Mouse (Mus musculus) macrophage (primary cell): ENCODE results near the gene Xlr5a. TPM values are rescaled to one million over a fixed set of nuclear protein-coding genes. Genes with fewer than 3 reads are reported as not detected.

Experiments
- H3K27ac ChIP-seq: fragments of 350-480 bp; formaldehyde crosslinking; 2 replicates; pipeline ENCODE4 v1.9.0; 2021
- H3K36me3 ChIP-seq: fragments of 350-480 bp; formaldehyde crosslinking; 2 replicates; pipeline ENCODE4 v1.9.0; 2021; ENCODE audit errors: inconsistent target
- H3K4me3 ChIP-seq: fragments of 350-480 bp; formaldehyde crosslinking; 2 replicates; pipeline ENCODE4 v1.9.0; 2021; ENCODE audit errors: inconsistent target
- H3K79me2 ChIP-seq: fragments of 350-480 bp; formaldehyde crosslinking; 2 replicates; pipeline ENCODE4 v1.9.0; 2021; ENCODE audit errors: inconsistent target
- WGBS: methylation state at CpG from one replicate; pipeline ENCODE4 v1.1.7; 2026; ENCODE audit warnings: inconsistent platforms; ENCODE audit not compliant: missing documents; 5-methylcytosine and 5-hydroxymethylcytosine counted together
- polyA plus RNA-seq: library from polyadenylated mRNA; stranded (reverse); fragments of 250-400 nt; gene quantifications from 3 replicates; pipeline ENCODE4 v1.2.4, GENCODE M21; 2018; ENCODE audit warnings: inconsistent platforms

Gene Xlr5a
- polyA plus RNA-seq, 1 experiment from 2014 or later, result not detected

DNA sequence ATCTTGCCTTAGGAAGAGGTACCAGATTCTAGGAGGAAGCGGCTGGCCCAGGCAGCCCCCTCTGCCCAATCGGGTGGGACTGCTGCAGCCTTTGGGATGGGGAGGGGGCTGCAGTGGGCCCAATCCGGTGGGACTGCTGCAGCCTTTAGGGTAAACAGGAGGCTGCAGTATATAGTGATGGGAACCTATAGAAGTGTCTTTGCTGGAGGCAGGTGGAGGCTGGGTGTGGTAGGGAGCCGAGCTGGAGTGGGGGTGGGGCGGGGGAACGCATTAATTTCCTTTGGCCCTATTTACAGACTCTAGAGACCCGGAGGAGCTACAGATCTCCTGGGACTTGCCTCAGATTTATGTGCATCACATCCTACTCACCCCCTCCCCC is 228.4 kb downstream of the Xlr5a start, which contains the start of gene Pnma3:
TSS of gene Pnma3 (plus strand) at position 373 of the 379 bp plus-strand sequence.
- no peaks in the 10 kb centered on the region for H3K79me2 ChIP-seq
- no peak within 1 kb of the TSS for H3K4me3 ChIP-seq
- H3K36me3 ChIP-seq, result no peaks in the 10 kb centered on the region
- WGBS, result 19% methylated on average over 7 of the region's 7 CpGs
- H3K27ac ChIP-seq, result no peak within 1 kb of the TSS

DNA sequence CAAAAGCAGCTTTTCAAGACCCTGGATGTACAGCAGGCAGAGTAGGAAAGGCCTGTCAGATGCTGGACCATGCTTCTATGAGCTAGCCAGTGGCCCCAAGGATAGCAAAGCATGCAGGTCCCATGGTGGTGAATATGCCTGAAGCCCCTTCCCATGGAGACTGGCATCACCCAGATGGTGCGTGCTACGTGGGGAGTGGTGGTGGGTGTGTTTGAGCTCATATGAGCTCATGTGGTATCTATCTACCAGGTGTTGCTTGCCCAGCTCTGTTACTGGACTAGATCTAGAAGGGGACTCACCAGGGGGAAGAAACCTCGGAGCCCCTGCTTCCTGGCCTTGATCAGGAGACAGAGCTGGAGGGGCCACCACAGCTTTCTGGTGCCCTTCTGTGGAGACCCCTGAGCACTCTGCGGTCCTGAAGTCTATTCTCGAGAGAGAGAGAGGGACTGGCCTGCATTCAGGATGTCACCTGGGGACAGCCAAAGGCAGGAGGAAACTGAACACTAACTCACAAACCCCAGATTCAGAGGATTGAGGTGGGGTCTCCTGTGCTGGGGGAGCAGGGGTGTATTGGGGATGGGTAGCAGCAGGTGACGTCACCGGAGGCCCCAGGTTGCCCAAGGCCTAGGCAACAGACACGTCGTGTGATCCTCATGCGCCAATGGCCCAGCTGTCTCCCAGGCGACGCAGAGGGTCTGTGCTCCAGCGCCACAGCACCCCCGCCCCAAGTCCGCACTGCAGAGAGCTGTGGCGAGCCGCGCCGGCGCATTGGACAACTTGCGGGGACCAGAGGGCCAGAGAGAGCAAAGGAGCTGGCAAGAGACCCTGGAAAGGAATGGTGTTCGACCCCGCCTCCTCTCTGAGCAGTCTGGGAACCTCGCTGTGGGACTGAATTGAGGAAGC is 229.0 kb downstream of the Xlr5a start:
- no peaks in the 10 kb centered on the region for H3K79me2 ChIP-seq
- 74% methylated on average over 11 of the region's 24 CpGs for WGBS
- H3K36me3 ChIP-seq, result no peaks in the 10 kb centered on the region
- H3K27ac ChIP-seq, result no peak overlapping the region
- H3K4me3 ChIP-seq, result no peak overlapping the region

DNA sequence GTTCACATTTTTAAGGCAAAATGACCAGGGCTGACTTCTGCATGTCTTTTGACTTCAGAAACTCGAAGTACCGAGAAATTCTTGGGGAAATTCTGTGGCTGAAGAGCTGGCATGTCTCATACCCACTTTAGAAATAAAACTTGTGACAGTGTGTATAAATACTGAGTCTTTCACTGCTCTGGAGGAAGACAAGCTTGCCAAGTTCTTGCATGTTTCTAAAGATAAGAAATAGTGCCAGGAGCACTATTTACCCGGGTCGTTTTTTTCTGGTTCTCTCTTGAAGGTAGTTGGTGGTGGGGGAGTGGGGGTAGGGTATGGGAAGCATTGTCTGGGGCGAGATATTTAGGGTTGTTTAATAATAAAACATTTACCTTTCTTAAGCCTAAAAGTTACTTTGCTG is 230.5 kb downstream of the Xlr5a start:
- no peaks in the 10 kb centered on the region for H3K79me2 ChIP-seq
- H3K4me3 ChIP-seq, result no peak overlapping the region
- WGBS, result 39% methylated on average over 5 of the region's 5 CpGs
- H3K36me3 ChIP-seq, result no peaks in the 10 kb centered on the region
- no peak overlapping the region for H3K27ac ChIP-seq

DNA sequence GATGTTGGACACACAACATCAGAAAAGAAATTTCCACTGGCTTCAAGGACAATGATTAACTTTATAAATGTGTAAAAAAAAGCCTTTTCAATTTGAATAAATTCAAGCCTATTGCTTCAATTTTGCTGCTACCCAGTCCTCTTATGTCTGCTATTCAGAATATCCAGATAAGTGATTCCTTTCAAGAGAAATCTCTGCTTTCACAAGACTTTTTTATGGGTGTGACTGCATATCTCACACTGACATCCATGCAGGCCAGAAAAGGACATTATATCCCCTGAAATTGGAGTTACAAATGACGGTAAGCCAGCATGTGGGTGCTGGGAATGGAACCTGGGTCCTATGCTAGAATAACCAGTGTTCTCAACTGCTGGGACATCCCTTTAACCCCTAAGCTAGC is 231.2 kb downstream of the Xlr5a start:
- 93% methylated on average over 1 of the region's 1 CpGs for WGBS
- no peaks in the 10 kb centered on the region for H3K79me2 ChIP-seq
- H3K36me3 ChIP-seq, result no peaks in the 10 kb centered on the region
- no peak overlapping the region for H3K27ac ChIP-seq
- H3K4me3 ChIP-seq, result no peak overlapping the region

Other genes with a start within 250 kb of the Xlr5a start
- not detected in 3 replicates for gene Pnma3, start 228.2 kb downstream of the Xlr5a start, polyA plus RNA-seq
- 1.4 to 5.2 TPM (median 2.2 TPM) in 3 replicates for gene Xlr4a, start 210.5 kb downstream of the Xlr5a start, polyA plus RNA-seq
- gene Xlr3a, start 195.9 kb downstream of the Xlr5a start, polyA plus RNA-seq, result 0.35 TPM in 1 of 3 replicates, not detected in the others
- not detected in 3 replicates for gene Gm14685, start 175.9 kb downstream of the Xlr5a start, polyA plus RNA-seq
- not detected in 3 replicates for gene Xlr5b, start 144.2 kb downstream of the Xlr5a start, polyA plus RNA-seq
- not detected in 3 replicates for gene DXBay18, start 143.5 kb downstream of the Xlr5a start, polyA plus RNA-seq
- not detected in 3 replicates for gene Spin2d, start 116.0 kb downstream of the Xlr5a start, polyA plus RNA-seq
- gene Xlr3b, start 100.8 kb downstream of the Xlr5a start, polyA plus RNA-seq, result 1.6 to 2.5 TPM (median 1.8 TPM) in 3 replicates
- gene Xlr4b, start 78.6 kb downstream of the Xlr5a start, polyA plus RNA-seq, result 3.1 to 6.6 TPM (median 5.2 TPM) in 3 replicates
- 1.2 to 3.4 TPM (median 2.6 TPM) in 3 replicates for gene F8a, start 64.7 kb downstream of the Xlr5a start, polyA plus RNA-seq
- 0.25 to 0.36 TPM (median 0.29 TPM) in 3 replicates for gene Xlr4c, start 49.8 kb downstream of the Xlr5a start, polyA plus RNA-seq
- gene Xlr3c, start 27.6 kb downstream of the Xlr5a start, polyA plus RNA-seq, result not detected in 3 replicates
- not detected in 3 replicates for gene Xlr5c, start within 50 bp of the Xlr5a start, polyA plus RNA-seq
- gene Gm45015, start 43.9 kb upstream of the Xlr5a start, polyA plus RNA-seq, result not detected in 3 replicates
- 6.6 to 8.1 TPM (median 7.9 TPM) in 3 replicates for gene Zfp275, start 49.6 kb upstream of the Xlr5a start, polyA plus RNA-seq
- not detected in 3 replicates for gene Gm18336, start 105.8 kb upstream of the Xlr5a start, polyA plus RNA-seq
- gene Zfp92, start 118.1 kb upstream of the Xlr5a start, polyA plus RNA-seq, result not detected in 3 replicates
- not detected in 3 replicates for gene Trex2, start 142.4 kb upstream of the Xlr5a start, polyA plus RNA-seq
- 7.9 to 15.4 TPM (median 9.0 TPM) in 3 replicates for gene Haus7, start 166.1 kb upstream of the Xlr5a start, polyA plus RNA-seq
- gene Bgn, start 190.6 kb upstream of the Xlr5a start, polyA plus RNA-seq, result 0.19 to 1.3 TPM (median 0.98 TPM) in 3 replicates
- 0.04 TPM in 1 of 3 replicates, not detected in the others for gene Atp2b3, start 210.1 kb upstream of the Xlr5a start, polyA plus RNA-seq